Mouse (Mus musculus): Measurements from ENCODE around the gene Lats2. TPM values are rescaled to one million over a fixed set of nuclear protein-coding genes. Genes with fewer than 3 reads are reported as not detected.

Lats2 gene
- polyA plus RNA-seq (2015; fragmentation: Nextera tagmentation; extraction: Ambion mirVana): 23.8 and 25.6 TPM in 2 replicates

GRCm38 (mm10) chr14:57758237-57758636, at the start of gene Lats2:
Gene Lats2, minus strand, starts transcription at chr14:57758388.
- H3K9ac ChIP-seq: no peak within 1 kb of the TSS
- H3K4me2 ChIP-seq: no peak within 1 kb of the TSS
- no peak within 1 kb of the TSS for H3K4me3 ChIP-seq
- H3K27me3 ChIP-seq: no peaks in the 10 kb centered on the region
- no peak for ATAC-seq (ENCODE audit: borderline replicate concordance, extremely low read depth, low FRiP score, low TSS enrichment)
- WGBS: 66% methylated on average over 4 of the region's 4 CpGs
- H3K9me3 ChIP-seq: no peaks in the 10 kb centered on the region
- no peaks in the 10 kb centered on the region for H3K36me3 ChIP-seq
- peaks cover 8% of the 10 kb centered on the region; the same call in 1 of the 2 replicates for H3K4me1 ChIP-seq
- H3K27ac ChIP-seq: no peak within 1 kb of the TSS

- no peak overlapping the region for H3K9ac ChIP-seq
- H3K4me1 ChIP-seq: peaks cover 18% of the 10 kb centered on the region
- WGBS: 80% methylated on average over 4 of the region's 4 CpGs
- no peak overlapping the region for H3K4me3 ChIP-seq
- H3K9me3 ChIP-seq: no peaks in the 10 kb centered on the region
- peaks cover 66% of the 10 kb centered on the region for H3K36me3 ChIP-seq
- H3K27ac ChIP-seq: no peak overlapping the region
- no peaks in the 10 kb centered on the region for H3K27me3 ChIP-seq
- no peak overlapping the region for H3K4me2 ChIP-seq
- ATAC-seq (ENCODE audit: borderline replicate concordance, extremely low read depth, low FRiP score, low TSS enrichment): no peak
Measured at GRCm38 (mm10) chr14:57803731-57804130, 45.5 kb upstream of the Lats2 start.

- Histone ChIP-seq H3K27ac (peak within 1 kb of the TSS; percentile 50), H3K4me1 (peaks cover 18% of the 10 kb centered on the region), H3K27me3 (no peaks in the 10 kb centered on the region), H3K4me2 (peak within 1 kb of the TSS; percentile 72), H3K36me3 (peaks cover 15% of the 10 kb centered on the region), H3K9me3 (no peaks in the 10 kb centered on the region), H3K4me3 (peak within 1 kb of the TSS; percentile 84), H3K9ac (peak within 1 kb of the TSS; percentile 86)
- peak; percentile 97 for ATAC-seq (ENCODE audit: borderline replicate concordance, extremely low read depth, low FRiP score, low TSS enrichment)
- WGBS: under 1% methylated on average over 98 of the region's 99 CpGs
Measured at GRCm38 (mm10) chr14:57797991-57798931, 40.1 kb upstream of the Lats2 start, which contains the start of gene Sap18. Gene Sap18, plus strand, starts transcription at chr14:57798180.

- H3K4me3 ChIP-seq: peak overlapping the region; percentile 84
- H3K9ac ChIP-seq: peak overlapping the region; percentile 38; the same call in 1 of the 2 replicates
- peak overlapping the region; percentile 57 for H3K4me2 ChIP-seq
- ATAC-seq (ENCODE audit: borderline replicate concordance, extremely low read depth, low FRiP score, low TSS enrichment): peak; percentile 27; the same call in 1 of the 2 replicates
- H3K27me3 ChIP-seq: no peaks in the 10 kb centered on the region
- 12% methylated on average over 7 of the region's 7 CpGs for WGBS
- H3K9me3 ChIP-seq: no peaks in the 10 kb centered on the region
- peaks cover 18% of the 10 kb centered on the region for H3K4me1 ChIP-seq
- H3K36me3 ChIP-seq: peaks cover 8% of the 10 kb centered on the region
- no peak overlapping the region for H3K27ac ChIP-seq
Measured at GRCm38 (mm10) chr14:57797551-57797950, 39.4 kb upstream of the Lats2 start.

- Histone ChIP-seq H3K9ac (no peak overlapping the region), H3K27ac (no peak overlapping the region), H3K4me2 (no peak overlapping the region), H3K4me1 (no peaks in the 10 kb centered on the region), H3K9me3 (no peaks in the 10 kb centered on the region), H3K27me3 (no peaks in the 10 kb centered on the region), H3K4me3 (no peak overlapping the region), H3K36me3 (no peaks in the 10 kb centered on the region)
- 63% methylated on average over 4 of the region's 4 CpGs for WGBS
- no peak for ATAC-seq (ENCODE audit: borderline replicate concordance, extremely low read depth, low FRiP score, low TSS enrichment)
Measured at GRCm38 (mm10) chr14:57791171-57791570, 33.0 kb upstream of the Lats2 start.

GRCm38 (mm10) chr14:57789759-57790158, 31.6 kb upstream of the Lats2 start:
- Histone ChIP-seq H3K27me3 (no peaks in the 10 kb centered on the region), H3K36me3 (no peaks in the 10 kb centered on the region), H3K4me2 (no peak overlapping the region), H3K27ac (no peak overlapping the region), H3K4me3 (no peak overlapping the region), H3K9ac (no peak overlapping the region), H3K9me3 (no peaks in the 10 kb centered on the region), H3K4me1 (no peaks in the 10 kb centered on the region)
- WGBS: 83% methylated on average over 9 of the region's 9 CpGs
- ATAC-seq (ENCODE audit: borderline replicate concordance, extremely low read depth, low FRiP score, low TSS enrichment): no peak

GRCm38 (mm10) chr14:57789311-57789710, 31.1 kb upstream of the Lats2 start:
- no peak overlapping the region for H3K4me2 ChIP-seq
- no peaks in the 10 kb centered on the region for H3K27me3 ChIP-seq
- no peak for ATAC-seq (ENCODE audit: borderline replicate concordance, extremely low read depth, low FRiP score, low TSS enrichment)
- no peak overlapping the region for H3K9ac ChIP-seq
- no peaks in the 10 kb centered on the region for H3K4me1 ChIP-seq
- H3K9me3 ChIP-seq: no peaks in the 10 kb centered on the region
- no peaks in the 10 kb centered on the region for H3K36me3 ChIP-seq
- H3K27ac ChIP-seq: no peak overlapping the region
- 69% methylated on average over 2 of the region's 2 CpGs for WGBS
- no peak overlapping the region for H3K4me3 ChIP-seq

- Histone ChIP-seq H3K4me2 (no peak overlapping the region), H3K27me3 (no peaks in the 10 kb centered on the region), H3K9me3 (no peaks in the 10 kb centered on the region), H3K27ac (no peak overlapping the region), H3K4me1 (no peaks in the 10 kb centered on the region), H3K4me3 (no peak overlapping the region), H3K36me3 (no peaks in the 10 kb centered on the region), H3K9ac (no peak overlapping the region)
- 32% methylated on average over 4 of the region's 4 CpGs for WGBS
- ATAC-seq (ENCODE audit: borderline replicate concordance, extremely low read depth, low FRiP score, low TSS enrichment): no peak
Measured at GRCm38 (mm10) chr14:57787406-57787805, 29.2 kb upstream of the Lats2 start.

GRCm38 (mm10) chr14:57772157-57772815, 14.1 kb upstream of the Lats2 start:
- H3K9ac ChIP-seq: no peak overlapping the region
- WGBS: 76% methylated on average over 6 of the region's 6 CpGs
- no peak overlapping the region for H3K4me3 ChIP-seq
- no peak for ATAC-seq (ENCODE audit: borderline replicate concordance, extremely low read depth, low FRiP score, low TSS enrichment)
- H3K9me3 ChIP-seq: no peaks in the 10 kb centered on the region
- H3K27ac ChIP-seq: no peak overlapping the region
- H3K4me2 ChIP-seq: no peak overlapping the region
- no peaks in the 10 kb centered on the region for H3K27me3 ChIP-seq
- H3K36me3 ChIP-seq: no peaks in the 10 kb centered on the region
- H3K4me1 ChIP-seq: no peaks in the 10 kb centered on the region

- 82% methylated on average over 5 of the region's 5 CpGs for WGBS
- no peak for ATAC-seq (ENCODE audit: borderline replicate concordance, extremely low read depth, low FRiP score, low TSS enrichment)
- no peaks in the 10 kb centered on the region for H3K27me3 ChIP-seq
- H3K9me3 ChIP-seq: no peaks in the 10 kb centered on the region
- H3K4me3 ChIP-seq: no peak overlapping the region
- no peak overlapping the region for H3K4me2 ChIP-seq
- H3K36me3 ChIP-seq: no peaks in the 10 kb centered on the region
- no peak overlapping the region for H3K27ac ChIP-seq
- H3K4me1 ChIP-seq: no peaks in the 10 kb centered on the region
- H3K9ac ChIP-seq: no peak overlapping the region
Measured at GRCm38 (mm10) chr14:57769102-57769501, 10.9 kb upstream of the Lats2 start.

GRCm38 (mm10) chr14:57760447-57761412, 2.5 kb upstream of the Lats2 start:
- H3K4me3 ChIP-seq: no peak overlapping the region
- H3K9me3 ChIP-seq: no peaks in the 10 kb centered on the region
- H3K9ac ChIP-seq: no peak overlapping the region
- H3K27ac ChIP-seq: peak overlapping the region; percentile 1; the same call in 1 of the 2 replicates
- no peaks in the 10 kb centered on the region for H3K27me3 ChIP-seq
- H3K36me3 ChIP-seq: no peaks in the 10 kb centered on the region
- no peaks in the 10 kb centered on the region for H3K4me1 ChIP-seq
- WGBS: 50% methylated on average over 10 of the region's 10 CpGs
- no peak for ATAC-seq (ENCODE audit: borderline replicate concordance, extremely low read depth, low FRiP score, low TSS enrichment)
- no peak overlapping the region for H3K4me2 ChIP-seq

Measured in lung, embryonic 15.5 days (tissue).